Comparison of ENCODE assay signal across 25 mouse cellular contexts in the genomic region with DNA sequence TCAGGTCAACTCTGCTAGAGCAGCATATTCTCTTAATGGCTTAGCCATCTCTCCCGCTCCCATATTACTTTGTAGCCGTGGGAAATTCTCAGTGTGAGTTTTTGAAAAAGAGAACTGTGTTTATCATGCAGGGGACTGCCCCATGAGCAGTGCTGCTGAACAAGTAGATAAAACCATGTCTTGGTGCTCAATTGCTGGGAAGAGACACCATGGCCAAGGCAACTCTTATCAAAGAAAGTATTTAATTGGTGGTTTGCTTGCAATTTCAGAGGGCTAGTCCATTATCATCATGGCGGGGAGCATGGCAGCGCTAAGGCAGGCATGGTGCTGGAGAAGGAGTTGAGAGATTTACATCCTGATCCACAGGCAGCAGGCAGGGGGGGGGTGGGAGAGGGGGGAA.
"Had no signal": no experiment of that assay in that cellular context is flagged by ENCODE, and none has a peak within 500 bp of the region (broad histone marks: within the 10 kb centered on the region; RNA-seq: fewer than 3 reads in every experiment).

No protein-coding gene starts in this region.

- DNase-seq: gastrocnemius, adult 2 months; gastrocnemius, postnatal 10 days; gastrocnemius, postnatal 25 days; heart, adult 18-20 months; heart, postnatal 10 days; heart, postnatal 4 days; kidney, adult 18-20 months; kidney, adult 8-10 months; kidney, postnatal 10 days; kidney, postnatal 25 days; kidney, postnatal 4 days had no signal

- H3K27me3 ChIP-seq: heart, embryonic 12.5 days; hindbrain, embryonic 12.5 days; intestine, embryonic 15.5 days; limb, embryonic 13.5 days; limb, embryonic 15.5 days; liver, embryonic 12.5 days had no signal

- ATAC-seq: hindbrain, embryonic 16.5 days; inflammation-experienced regulatory T-cells, adult 6 months; intestine, embryonic 15.5 days; intestine, postnatal 0 days; liver, embryonic 12.5 days had no signal

- H3K27ac ChIP-seq: gastrocnemius, adult 2 months; heart, embryonic 10.5 days; hindbrain, embryonic 10.5 days; hindbrain, embryonic 12.5 days; hindbrain, embryonic 14.5 days; intestine, embryonic 15.5 days; layer of hippocampus, adult 2 months; left cerebral cortex, adult 2 months; limb, embryonic 13.5 days; limb, embryonic 15.5 days; liver, embryonic 12.5 days had no signal

- H3K9me3 ChIP-seq: heart, embryonic 10.5 days; heart, embryonic 12.5 days; hindbrain, embryonic 12.5 days; intestine, embryonic 15.5 days; limb, embryonic 13.5 days; limb, embryonic 15.5 days; liver, embryonic 12.5 days had no signal

- H3K4me3 ChIP-seq: gastrocnemius, adult 2 months; heart, embryonic 10.5 days; heart, embryonic 12.5 days; hindbrain, embryonic 10.5 days; hindbrain, embryonic 12.5 days; intestine, embryonic 15.5 days; layer of hippocampus, adult 2 months; left cerebral cortex, adult 2 months; limb, embryonic 13.5 days; limb, embryonic 15.5 days; liver, embryonic 12.5 days had no signal

- H3K9ac ChIP-seq: heart, embryonic 12.5 days; hindbrain, embryonic 12.5 days; hindbrain, embryonic 14.5 days; intestine, embryonic 15.5 days; limb, embryonic 13.5 days; limb, embryonic 15.5 days; liver, embryonic 12.5 days had no signal

- H3K4me2 ChIP-seq: heart, embryonic 12.5 days; hindbrain, embryonic 12.5 days; hindbrain, embryonic 14.5 days; intestine, embryonic 15.5 days; limb, embryonic 13.5 days; limb, embryonic 15.5 days; liver, embryonic 12.5 days had no signal

- H3K36me3 ChIP-seq: intestine, embryonic 15.5 days; limb, embryonic 15.5 days; liver, embryonic 12.5 days had no signal
